13 mouse cellular contexts compared by ENCODE assay signal in genomic region chr17:15419534-15419933, GRCm38 (mm10). TPM values are rescaled to one million over a fixed set of nuclear protein-coding genes. Genes with fewer than 3 reads are reported as not detected.
DNase-seq lines count a peak whose midpoint lies in the region; ATAC-seq and TF ChIP-seq lines count a peak whose summit lies in the region.
"Had no signal": no experiment of that assay in that cellular context is flagged by ENCODE, and none has a peak within 500 bp of the region (broad histone marks: within the 10 kb centered on the region; RNA-seq: fewer than 3 reads in every experiment).

No protein-coding gene starts in this region.

- peak; percentile 50 for TF ChIP-seq CTCF in forebrain, postnatal 0 days (IDR thresholded peaks at IDR 0.05; ENCODE audit: low read depth)
- peak; percentile 54 for TF ChIP-seq CTCF in intestine, postnatal 0 days (IDR thresholded peaks at IDR 0.05; ENCODE audit: low read depth)
- peak; percentile 53 for TF ChIP-seq CTCF in stomach, postnatal 0 days (IDR thresholded peaks at IDR 0.05; ENCODE audit: low read depth)

- H3K27me3 ChIP-seq in forebrain, postnatal 0 days (ENCODE audit: insufficient read depth, low read length), result no peaks in the 10 kb centered on the region
- no peaks in the 10 kb centered on the region for H3K27me3 ChIP-seq in forebrain, embryonic 10.5 days (ENCODE audit: poor library complexity, severe bottlenecking)
- no peaks in the 10 kb centered on the region for H3K27me3 ChIP-seq in intestine, postnatal 0 days (replicated peaks; ENCODE audit: control insufficient read depth, insufficient read depth, low read length)
- H3K27me3 ChIP-seq in intestine, embryonic 16.5 days (replicated peaks; ENCODE audit: control insufficient read depth, insufficient read depth, low read length), result no peaks in the 10 kb centered on the region
- H3K27me3 ChIP-seq in stomach, postnatal 0 days (ENCODE audit: control insufficient read depth, insufficient read depth, low read length), result no peaks in the 10 kb centered on the region
- H3K27me3 ChIP-seq: intestine, embryonic 15.5 days had no signal

- 0 out of 2 replicates have a peak, but pooled peaks have one; percentile 40 for ATAC-seq in forebrain, postnatal 0 days
- no peak for ATAC-seq in intestine, postnatal 0 days
- ATAC-seq in intestine, embryonic 16.5 days, result no peak
- ATAC-seq in stomach, postnatal 0 days (ENCODE audit: low FRiP score, low TSS enrichment), result no peak
- ATAC-seq: intestine, embryonic 15.5 days had no signal

- TF ChIP-seq EP300 in stomach, postnatal 0 days (optimal IDR thresholded peaks at IDR 0.05), result no peak

- no peaks in the 10 kb centered on the region for H3K9me3 ChIP-seq in forebrain, postnatal 0 days (ENCODE audit: low read length)
- H3K9me3 ChIP-seq in forebrain, embryonic 10.5 days, result peaks cover 5% of the 10 kb centered on the region; the same call in 1 of the 2 replicates
- no peaks in the 10 kb centered on the region for H3K9me3 ChIP-seq in intestine, postnatal 0 days (ENCODE audit: control insufficient read depth)
- H3K9me3 ChIP-seq in intestine, embryonic 16.5 days (ENCODE audit: control insufficient read depth, low read length), result peaks cover 3% of the 10 kb centered on the region; the same call in 1 of the 2 replicates
- no peaks in the 10 kb centered on the region for H3K9me3 ChIP-seq in stomach, postnatal 0 days (ENCODE audit: control insufficient read depth, low read length)
- H3K9me3 ChIP-seq: intestine, embryonic 15.5 days; limb, embryonic 10.5 days had no signal

- DNase-seq in forebrain, postnatal 0 days, result no peak
- no peak for DNase-seq in forebrain, embryonic 10.5 days (ENCODE audit: extremely low spot score, low spot score)
- DNase-seq in thymus, postnatal 0 days (ENCODE audit: low spot score), result peak; percentile 20
- DNase-seq in thymus, postnatal 25 days, result no peak
- DNase-seq in stomach, postnatal 0 days (ENCODE audit: low spot score), result no peak
- DNase-seq in urinary bladder, postnatal 10 days (ENCODE audit: low spot score), result no peak
- DNase-seq: embryo, embryonic 11 days; lung, postnatal 14 days had no signal

- WGBS in forebrain, postnatal 0 days, result 88% methylated on average over 8 of the region's 8 CpGs
- WGBS in forebrain, embryonic 10.5 days, result 94% methylated on average over 8 of the region's 8 CpGs
- 79% methylated on average over 8 of the region's 8 CpGs for WGBS in intestine, postnatal 0 days
- 82% methylated on average over 8 of the region's 8 CpGs for WGBS in intestine, embryonic 16.5 days
- 87% methylated on average over 8 of the region's 8 CpGs for WGBS in stomach, postnatal 0 days

- no peaks in the 10 kb centered on the region for H3K4me1 ChIP-seq in forebrain, postnatal 0 days (ENCODE audit: insufficient read depth)
- H3K4me1 ChIP-seq in forebrain, embryonic 10.5 days, result no peaks in the 10 kb centered on the region
- no peaks in the 10 kb centered on the region for H3K4me1 ChIP-seq in intestine, postnatal 0 days (replicated peaks; ENCODE audit: control insufficient read depth, insufficient read depth, low read length)
- no peaks in the 10 kb centered on the region for H3K4me1 ChIP-seq in intestine, embryonic 16.5 days (ENCODE audit: control insufficient read depth, insufficient read depth, low read length)
- no peaks in the 10 kb centered on the region for H3K4me1 ChIP-seq in stomach, postnatal 0 days (replicated peaks; ENCODE audit: control insufficient read depth, insufficient read depth)
- H3K4me1 ChIP-seq: intestine, embryonic 15.5 days; limb, embryonic 10.5 days had no signal

- H3K4me3 ChIP-seq in forebrain, postnatal 0 days (ENCODE audit: low read depth, low read length), result no peak overlapping the region
- no peak overlapping the region for H3K4me3 ChIP-seq in forebrain, embryonic 10.5 days
- H3K4me3 ChIP-seq in intestine, postnatal 0 days (ENCODE audit: low read depth, low read length), result no peak overlapping the region
- no peak overlapping the region for H3K4me3 ChIP-seq in intestine, embryonic 16.5 days (ENCODE audit: low read length)
- no peak overlapping the region for H3K4me3 ChIP-seq in stomach, postnatal 0 days (ENCODE audit: low read depth, low read length)
- H3K4me3 ChIP-seq: erythroblast, embryonic 14.5 days; intestine, embryonic 15.5 days; limb, embryonic 10.5 days had no signal

- H3K36me3 ChIP-seq in forebrain, postnatal 0 days (ENCODE audit: insufficient read depth), result peaks cover 94% of the 10 kb centered on the region
- peaks cover 99% of the 10 kb centered on the region for H3K36me3 ChIP-seq in forebrain, embryonic 10.5 days (replicated peaks)
- H3K36me3 ChIP-seq in intestine, postnatal 0 days (ENCODE audit: control insufficient read depth, insufficient read depth), result peaks cover 89% of the 10 kb centered on the region
- peaks cover 36% of the 10 kb centered on the region for H3K36me3 ChIP-seq in intestine, embryonic 16.5 days (ENCODE audit: control insufficient read depth, insufficient read depth, low read length)
- peaks cover 38% of the 10 kb centered on the region for H3K36me3 ChIP-seq in stomach, postnatal 0 days (ENCODE audit: control insufficient read depth, insufficient read depth, low read length)

- no peak overlapping the region for H3K27ac ChIP-seq in forebrain, postnatal 0 days (ENCODE audit: low read depth, low read length)
- H3K27ac ChIP-seq in forebrain, embryonic 10.5 days, result no peak overlapping the region
- no peak overlapping the region for H3K27ac ChIP-seq in intestine, postnatal 0 days (ENCODE audit: low read depth, low read length)
- no peak overlapping the region for H3K27ac ChIP-seq in intestine, embryonic 16.5 days (ENCODE audit: low read length)
- H3K27ac ChIP-seq in stomach, postnatal 0 days (replicated peaks), result no peak overlapping the region
- H3K27ac ChIP-seq: intestine, embryonic 15.5 days; limb, embryonic 10.5 days had no signal

- H3K9ac ChIP-seq in forebrain, postnatal 0 days, result no peak overlapping the region
- H3K9ac ChIP-seq in intestine, postnatal 0 days (ENCODE audit: low read depth, low read length), result no peak overlapping the region
- H3K9ac ChIP-seq in intestine, embryonic 16.5 days (ENCODE audit: low read depth, low read length), result no peak overlapping the region
- H3K9ac ChIP-seq in stomach, postnatal 0 days (ENCODE audit: low read length), result no peak overlapping the region
- H3K9ac ChIP-seq: intestine, embryonic 15.5 days had no signal

- H3K4me2 ChIP-seq in forebrain, postnatal 0 days (ENCODE audit: low read depth), result no peak overlapping the region
- no peak overlapping the region for H3K4me2 ChIP-seq in intestine, postnatal 0 days (replicated peaks; ENCODE audit: low read depth)
- H3K4me2 ChIP-seq in intestine, embryonic 16.5 days (ENCODE audit: low read depth, low read length), result no peak overlapping the region
- no peak overlapping the region for H3K4me2 ChIP-seq in stomach, postnatal 0 days (replicated peaks; ENCODE audit: low read depth)
- H3K4me2 ChIP-seq: intestine, embryonic 15.5 days had no signal

RNA-seq across cellular contexts. Expression of gene Fam120b, which starts 23.5 kb away (rescaled TPM):
- 41.0 and 43.8 TPM in 2 replicates for total RNA-seq in forebrain, postnatal 0 days (2014; rRNA removed)
- polyA plus RNA-seq in forebrain, postnatal 0 days (2015; fragmentation: Nextera tagmentation; extraction: Ambion mirVana), result 29.3 and 36.3 TPM in 2 replicates
- 26.4 and 28.5 TPM in 2 replicates for polyA plus RNA-seq in forebrain, embryonic 10.5 days (2016; fragmentation: Nextera tagmentation; extraction: Ambion mirVana)
- 11.5 and 13.6 TPM in 2 replicates for polyA plus RNA-seq in intestine, postnatal 0 days (2015; fragmentation: Nextera tagmentation; extraction: Ambion mirVana)
- 26.8 and 27.4 TPM in 2 replicates for polyA plus RNA-seq in intestine, embryonic 16.5 days (2015; fragmentation: Nextera tagmentation; extraction: Ambion mirVana)
- polyA plus RNA-seq in thymus, postnatal 0 days (2015; fragmentation: Nextera tagmentation; extraction: Ambion mirVana), result 16.2 and 17.2 TPM in 2 replicates
- polyA plus RNA-seq in stomach, postnatal 0 days (2015; fragmentation: Nextera tagmentation; extraction: Ambion mirVana), result 10.0 and 12.1 TPM in 2 replicates

RNA-seq across cellular contexts. Expression of gene Dll1, which starts 42.9 kb away (rescaled TPM):
- total RNA-seq in forebrain, postnatal 0 days (2014; rRNA removed), result 23.5 and 31.9 TPM in 2 replicates
- 9.9 and 12.3 TPM in 2 replicates for polyA plus RNA-seq in forebrain, postnatal 0 days (2015; fragmentation: Nextera tagmentation; extraction: Ambion mirVana)
- polyA plus RNA-seq in forebrain, embryonic 10.5 days (2016; fragmentation: Nextera tagmentation; extraction: Ambion mirVana), result 53.3 and 56.3 TPM in 2 replicates
- 18.5 and 20.0 TPM in 2 replicates for polyA plus RNA-seq in intestine, postnatal 0 days (2015; fragmentation: Nextera tagmentation; extraction: Ambion mirVana)
- polyA plus RNA-seq in intestine, embryonic 16.5 days (2015; fragmentation: Nextera tagmentation; extraction: Ambion mirVana), result 24.2 and 25.4 TPM in 2 replicates
- 4.2 and 4.7 TPM in 2 replicates for polyA plus RNA-seq in thymus, postnatal 0 days (2015; fragmentation: Nextera tagmentation; extraction: Ambion mirVana)
- polyA plus RNA-seq in stomach, postnatal 0 days (2015; fragmentation: Nextera tagmentation; extraction: Ambion mirVana), result 3.5 and 4.4 TPM in 2 replicates
